Mouse (Mus musculus): Measurements from ENCODE around the gene Lrrc23.
"Not testable (repeated sequence)": the region's sequence is repeated elsewhere in the genome, so short reads cannot be mapped to it uniquely, and the experiment has no call there.

The Lrrc23 gene

GRCm38 (mm10) chr6:124809052-124809774, 29.7 kb upstream of the Lrrc23 start:
- in situ Hi-C loops (cut with MboI; ENCODE audit: low pct_unique_long_range_greater_than_20kb in 1 of 2, low sequenced_read_pairs in 2 of 2, unreplicated experiment in 1 of 2), result no loop called here

- in situ Hi-C loops (cut with MboI; ENCODE audit: low pct_unique_long_range_greater_than_20kb in 1 of 2, low sequenced_read_pairs in 2 of 2, unreplicated experiment in 1 of 2), result no loop called here
Measured at GRCm38 (mm10) chr6:124808358-124809012, 29.0 kb upstream of the Lrrc23 start, which contains the start of gene Spsb2. Gene Spsb2 (plus strand): TSS chr6:124808661.

- in situ Hi-C loops (cut with MboI; ENCODE audit: low pct_unique_long_range_greater_than_20kb in 1 of 2, low sequenced_read_pairs in 2 of 2, unreplicated experiment in 1 of 2), result no loop called here
Measured at GRCm38 (mm10) chr6:124807986-124808357, 28.4 kb upstream of the Lrrc23 start.

- in situ Hi-C loops (cut with MboI; ENCODE audit: low pct_unique_long_range_greater_than_20kb in 1 of 2, low sequenced_read_pairs in 2 of 2, unreplicated experiment in 1 of 2), result no loop called here
Measured at GRCm38 (mm10) chr6:124807366-124807765, 27.8 kb upstream of the Lrrc23 start.

- in situ Hi-C loops (cut with MboI; ENCODE audit: low pct_unique_long_range_greater_than_20kb in 1 of 2, low sequenced_read_pairs in 2 of 2, unreplicated experiment in 1 of 2), result no loop called here
Measured at GRCm38 (mm10) chr6:124806446-124807140, 27.1 kb upstream of the Lrrc23 start.

- in situ Hi-C loops (cut with MboI; ENCODE audit: low pct_unique_long_range_greater_than_20kb in 1 of 2, low sequenced_read_pairs in 2 of 2, unreplicated experiment in 1 of 2), result no loop called here
Measured at GRCm38 (mm10) chr6:124805341-124806321, 26.1 kb upstream of the Lrrc23 start.

GRCm38 (mm10) chr6:124804341-124804740, 24.8 kb upstream of the Lrrc23 start:
- in situ Hi-C loops (cut with MboI; ENCODE audit: low pct_unique_long_range_greater_than_20kb in 1 of 2, low sequenced_read_pairs in 2 of 2, unreplicated experiment in 1 of 2), result no loop called here

GRCm38 (mm10) chr6:124803691-124804090, 24.2 kb upstream of the Lrrc23 start:
- in situ Hi-C loops (cut with MboI; ENCODE audit: low pct_unique_long_range_greater_than_20kb in 1 of 2, low sequenced_read_pairs in 2 of 2, unreplicated experiment in 1 of 2), result not testable (repeated sequence)

GRCm38 (mm10) chr6:124803061-124803460, 23.5 kb upstream of the Lrrc23 start:
- in situ Hi-C loops (cut with MboI; ENCODE audit: low pct_unique_long_range_greater_than_20kb in 1 of 2, low sequenced_read_pairs in 2 of 2, unreplicated experiment in 1 of 2), result no loop called here

- in situ Hi-C loops (cut with MboI; ENCODE audit: low pct_unique_long_range_greater_than_20kb in 1 of 2, low sequenced_read_pairs in 2 of 2, unreplicated experiment in 1 of 2), result not testable (repeated sequence)
Measured at GRCm38 (mm10) chr6:124802400-124802799, 22.9 kb upstream of the Lrrc23 start.

GRCm38 (mm10) chr6:124796200-124796599, 16.7 kb upstream of the Lrrc23 start:
- in situ Hi-C loops (cut with MboI; ENCODE audit: low pct_unique_long_range_greater_than_20kb in 1 of 2, low sequenced_read_pairs in 2 of 2, unreplicated experiment in 1 of 2), result no loop called here

GRCm38 (mm10) chr6:124795781-124796180, 16.3 kb upstream of the Lrrc23 start:
- in situ Hi-C loops (cut with MboI; ENCODE audit: low pct_unique_long_range_greater_than_20kb in 1 of 2, low sequenced_read_pairs in 2 of 2, unreplicated experiment in 1 of 2), result no loop called here

- in situ Hi-C loops (cut with MboI; ENCODE audit: low pct_unique_long_range_greater_than_20kb in 1 of 2, low sequenced_read_pairs in 2 of 2, unreplicated experiment in 1 of 2), result no loop called here
Measured at GRCm38 (mm10) chr6:124791911-124792310, 12.4 kb upstream of the Lrrc23 start.

GRCm38 (mm10) chr6:124790121-124790520, 10.6 kb upstream of the Lrrc23 start:
- in situ Hi-C loops (cut with MboI; ENCODE audit: low pct_unique_long_range_greater_than_20kb in 1 of 2, low sequenced_read_pairs in 2 of 2, unreplicated experiment in 1 of 2), result no loop called here

- in situ Hi-C loops (cut with MboI; ENCODE audit: low pct_unique_long_range_greater_than_20kb in 1 of 2, low sequenced_read_pairs in 2 of 2, unreplicated experiment in 1 of 2), result no loop called here
Measured at GRCm38 (mm10) chr6:124789519-124789918, 10.0 kb upstream of the Lrrc23 start.

GRCm38 (mm10) chr6:124787722-124788121, 8.2 kb upstream of the Lrrc23 start:
- in situ Hi-C loops (cut with MboI; ENCODE audit: low pct_unique_long_range_greater_than_20kb in 1 of 2, low sequenced_read_pairs in 2 of 2, unreplicated experiment in 1 of 2), result no loop called here

- in situ Hi-C loops (cut with MboI; ENCODE audit: low pct_unique_long_range_greater_than_20kb in 1 of 2, low sequenced_read_pairs in 2 of 2, unreplicated experiment in 1 of 2), result no loop called here
Measured at GRCm38 (mm10) chr6:124786756-124787420, 7.4 kb upstream of the Lrrc23 start.

GRCm38 (mm10) chr6:124782436-124782835, 2.9 kb upstream of the Lrrc23 start:
- in situ Hi-C loops (cut with MboI; ENCODE audit: low pct_unique_long_range_greater_than_20kb in 1 of 2, low sequenced_read_pairs in 2 of 2, unreplicated experiment in 1 of 2), result no loop called here
